Mouse (Mus musculus) neural tube, embryonic 10.5 days (tissue): ENCODE measurements around the gene Gm19668.
"Not testable (repeated sequence)": the region's sequence is repeated elsewhere in the genome, so short reads cannot be mapped to it uniquely, and the experiment has no call there.

Experiments
- DNase-seq: peaks from one replicate; pipeline ENCODE4 v3.0.0-alpha.2; 2017; ENCODE audit warnings: low spot score; ENCODE audit errors: extremely low spot score

The Gm19668 gene

GRCm38 (mm10) chr10:77771225-77771624, 27.7 kb downstream of the Gm19668 start, which contains the start of gene Gm3238:
TSS of gene Gm3238 (minus strand) at chr10:77771325.
- not testable (repeated sequence) for DNase-seq

DNA sequence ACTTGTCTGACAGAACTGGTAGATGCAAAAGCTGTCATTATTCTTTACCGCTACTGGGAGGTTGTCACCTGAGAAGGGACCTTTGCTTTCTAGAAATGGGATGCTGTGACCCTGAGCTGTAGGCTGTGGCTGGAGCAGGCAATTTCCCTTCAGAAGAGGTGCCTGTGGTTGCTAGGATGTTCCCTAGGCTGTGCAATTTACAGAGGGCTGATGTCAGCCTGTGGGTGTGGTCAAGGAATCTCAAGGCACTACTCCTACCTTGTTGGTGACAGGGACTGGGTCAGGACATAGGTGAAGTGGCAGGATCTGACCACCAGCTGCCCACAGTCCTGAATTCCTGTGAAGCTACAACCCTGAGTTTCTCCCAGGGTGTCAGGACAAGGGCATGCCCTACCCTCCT, 29.2 kb downstream of the Gm19668 start:
- DNase-seq: no peak

GRCm38 (mm10) chr10:77759582-77759981, 39.4 kb downstream of the Gm19668 start, which contains the start of gene Gm3233:
TSS of gene Gm3233 (minus strand) at chr10:77759682.
- not testable (repeated sequence) for DNase-seq

- DNase-seq: no peak
These were observed 45.5 kb downstream of the Gm19668 start for GRCm38 (mm10) chr10:77753448-77753847.

DNA sequence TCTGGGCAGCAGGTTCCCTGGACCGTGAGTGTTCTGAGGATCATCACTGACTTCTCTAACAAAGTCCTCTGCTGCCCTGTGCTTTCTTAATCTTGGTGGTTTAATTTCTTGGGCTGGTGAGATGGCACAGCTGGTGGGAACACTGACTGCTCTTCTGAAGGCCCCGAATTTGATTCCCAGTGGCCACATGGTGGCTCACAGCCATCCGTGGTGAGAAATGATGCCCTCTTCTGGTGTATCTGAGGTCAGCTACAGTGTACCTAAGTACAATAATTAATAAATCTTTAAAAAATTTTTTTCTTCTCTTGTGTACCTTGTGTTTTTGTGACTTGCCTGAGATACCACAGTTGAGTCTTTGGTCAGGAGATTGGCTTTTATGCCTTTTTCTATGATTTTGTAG, 46.6 kb downstream of the Gm19668 start:
- DNase-seq: not testable (repeated sequence)

GRCm38 (mm10) chr10:77751254-77751653, 47.7 kb downstream of the Gm19668 start, which contains the start of gene Gm9736:
TSS of gene Gm9736 (minus strand) at chr10:77751354.
- not testable (repeated sequence) for DNase-seq

DNA sequence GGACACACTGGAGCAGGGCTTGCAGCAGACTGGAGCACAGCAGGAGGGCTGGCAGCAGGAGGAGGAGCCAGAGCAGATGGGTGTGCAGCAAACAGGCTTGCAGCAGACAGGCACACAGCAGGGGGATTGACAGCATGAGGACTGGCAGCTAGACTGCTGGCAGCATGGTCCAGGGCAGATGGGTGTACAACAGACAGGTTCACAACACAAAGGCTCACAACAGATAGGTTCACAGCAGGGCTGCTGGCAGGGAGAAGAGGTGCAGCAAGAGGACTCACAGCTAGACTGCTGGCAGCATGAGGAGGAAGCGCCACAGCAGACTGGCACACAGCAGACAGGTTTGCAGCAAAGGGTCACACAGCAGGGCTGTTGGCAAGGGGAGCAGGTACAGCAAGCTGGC, 48.2 kb downstream of the Gm19668 start:
- not testable (repeated sequence) for DNase-seq
